Mouse (Mus musculus) liver, embryonic 14.5 days (tissue): Measurements from ENCODE around the gene Atxn2l.

Experiments
- CTCF ChIP-seq: IDR thresholded peaks from 2 replicates; pipeline ENCODE4 v1.5.1; 2016; ENCODE audit warnings: antibody characterized with exemption, low read depth, control low read depth
- EP300 ChIP-seq: IDR thresholded peaks from 2 replicates; pipeline ENCODE4 v1.6.1; 2016; ENCODE audit warnings: antibody characterized with exemption, low read depth

- no peak for TF ChIP-seq CTCF
- TF ChIP-seq EP300, result no peak
These were observed 46.6 kb downstream of the Atxn2l start for GRCm38 (mm10) chr7:126456382-126457266.
